Mouse (Mus musculus): ENCODE data around the gene Ces1f. TPM values are rescaled to one million over a fixed set of nuclear protein-coding genes. Genes with fewer than 3 reads are reported as not detected.

Ces1f gene
- total and polyA plus RNA-seq, 3 experiments: not detected

DNA sequence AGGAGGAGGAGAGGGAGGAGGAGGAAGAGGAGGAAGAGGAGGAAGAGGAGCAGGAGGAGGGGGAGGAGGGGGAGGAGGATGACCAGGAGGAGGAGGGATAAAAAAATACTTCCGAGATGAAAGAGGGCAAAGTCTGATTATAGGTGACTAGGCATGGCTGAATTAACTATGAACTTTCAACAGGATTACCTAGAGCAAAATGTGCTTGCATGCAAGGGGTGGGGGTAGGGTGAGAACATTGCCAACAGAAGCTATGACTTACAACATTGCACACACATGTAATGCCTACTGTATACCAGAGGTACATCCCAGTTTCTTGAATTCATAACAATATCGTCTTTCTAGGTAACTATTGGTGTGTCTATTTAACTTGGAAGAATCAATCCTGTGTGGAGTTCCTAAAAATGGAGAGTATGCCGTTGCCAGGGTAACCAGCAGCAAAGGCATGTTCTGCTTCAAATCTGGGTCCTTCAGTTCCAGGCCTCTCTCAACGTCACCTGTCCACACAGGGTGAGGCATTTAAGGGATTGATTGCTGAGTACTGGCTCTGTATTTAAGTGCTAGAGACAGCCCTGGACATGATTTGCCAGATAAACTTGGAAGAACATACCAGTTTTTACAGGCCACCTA, 1.3 kb downstream of the Ces1f start:
- ATAC-seq (ENCODE audit: extremely low read depth, insufficient number of reproducible peaks, low FRiP score, poor library complexity, severe bottlenecking) (no peak), DNase-seq (ENCODE audit: low spot score) (no peak)
- no peaks in the 10 kb centered on the region for H3K27me3 ChIP-seq (ENCODE audit: insufficient read depth, low read length)
- no peak for TF ChIP-seq POLR2AphosphoS5 (IDR thresholded peaks at IDR 0.05; ENCODE audit: insufficient replicate concordance, low read depth, low read length)
- no peak for TF ChIP-seq GATA1 (IDR thresholded peaks at IDR 0.05; ENCODE audit: borderline replicate concordance, low read length)
- H3K4me3 ChIP-seq (ENCODE audit: low read depth, low read length): no peak overlapping the region
- no peaks in the 10 kb centered on the region for H3K36me3 ChIP-seq (replicated peaks)
- peaks cover 27% of the 10 kb centered on the region for H3K9me3 ChIP-seq (replicated peaks)
- no peaks in the 10 kb centered on the region for H3K4me1 ChIP-seq (ENCODE audit: insufficient read depth, low read depth, low read length)

DNA sequence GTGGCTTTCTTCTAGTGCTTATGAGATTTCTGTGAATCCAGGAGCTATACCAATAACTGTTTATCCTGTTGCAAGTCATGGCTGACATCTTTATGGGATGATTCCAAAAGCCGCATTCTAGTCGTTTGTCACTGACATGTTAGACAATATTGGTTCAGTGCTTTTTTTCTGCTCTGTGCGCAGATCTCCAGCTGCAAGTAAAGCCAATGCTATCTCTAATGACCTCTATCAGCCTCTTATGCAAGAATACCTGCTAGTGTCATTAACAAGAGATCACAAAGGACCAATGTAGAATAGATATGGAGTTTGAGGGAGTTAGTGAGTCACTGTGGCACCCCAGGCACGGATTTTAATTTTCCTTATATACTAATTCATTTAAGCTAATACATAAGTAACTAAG, 4.9 kb downstream of the Ces1f start:
- ATAC-seq (ENCODE audit: extremely low read depth, insufficient number of reproducible peaks, low FRiP score, poor library complexity, severe bottlenecking) (no peak), DNase-seq (ENCODE audit: low spot score) (no peak)
- Histone ChIP-seq H3K36me3 (replicated peaks) (no peaks in the 10 kb centered on the region), H3K4me3 (ENCODE audit: low read depth, low read length) (no peak overlapping the region), H3K27me3 (ENCODE audit: insufficient read depth, low read length) (no peaks in the 10 kb centered on the region), H3K4me1 (ENCODE audit: insufficient read depth, low read depth, low read length) (no peaks in the 10 kb centered on the region), H3K9me3 (replicated peaks) (peaks cover 35% of the 10 kb centered on the region)
- TF ChIP-seq CTCF (IDR thresholded peaks at IDR 0.05; ENCODE audit: low read depth, low read length) (no peak), GATA2 (IDR thresholded peaks at IDR 0.05; ENCODE audit: borderline replicate concordance, low read depth, low read length) (no peak), TAL1 (conservative IDR thresholded peaks at IDR 0.05; ENCODE audit: low read depth, low read length) (no peak), POLR2AphosphoS5 (IDR thresholded peaks at IDR 0.05; ENCODE audit: insufficient replicate concordance, low read depth, low read length) (no peak), GATA1 (IDR thresholded peaks at IDR 0.05; ENCODE audit: borderline replicate concordance, low read length) (no peak)

DNA sequence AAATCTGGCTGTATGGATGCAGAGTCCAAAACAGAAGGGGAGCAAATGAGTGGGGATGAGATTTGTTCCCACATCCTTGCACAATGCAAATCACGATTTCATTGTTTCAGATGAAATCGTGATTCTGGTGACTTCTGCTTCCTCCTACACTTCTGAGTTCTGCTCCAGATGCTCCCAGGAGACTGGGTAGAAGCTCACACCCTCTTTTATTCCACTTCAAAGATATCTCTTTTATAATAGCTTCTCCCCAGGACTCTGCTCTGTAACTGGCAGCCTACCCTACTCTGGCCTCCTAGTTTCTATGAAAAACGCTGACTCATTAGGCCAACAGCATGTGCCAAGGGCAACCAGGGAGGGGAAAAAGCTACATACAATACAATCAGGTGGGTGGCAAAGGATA, 6.2 kb downstream of the Ces1f start:
- ATAC-seq (ENCODE audit: extremely low read depth, insufficient number of reproducible peaks, low FRiP score, poor library complexity, severe bottlenecking): no peak
- TF ChIP-seq POLR2AphosphoS5 (IDR thresholded peaks at IDR 0.05; ENCODE audit: insufficient replicate concordance, low read depth, low read length): no peak
- TF ChIP-seq GATA1 (IDR thresholded peaks at IDR 0.05; ENCODE audit: borderline replicate concordance, low read length): no peak
- no peak for TF ChIP-seq CTCF (IDR thresholded peaks at IDR 0.05; ENCODE audit: low read depth, low read length)
- TF ChIP-seq TAL1 (conservative IDR thresholded peaks at IDR 0.05; ENCODE audit: low read depth, low read length): no peak
- no peak for TF ChIP-seq GATA2 (IDR thresholded peaks at IDR 0.05; ENCODE audit: borderline replicate concordance, low read depth, low read length)
- DNase-seq (ENCODE audit: low spot score): no peak
- no peaks in the 10 kb centered on the region for H3K4me1 ChIP-seq (ENCODE audit: insufficient read depth, low read depth, low read length)
- no peak overlapping the region for H3K4me3 ChIP-seq (ENCODE audit: low read depth, low read length)
- no peaks in the 10 kb centered on the region for H3K36me3 ChIP-seq (replicated peaks)
- H3K27me3 ChIP-seq (ENCODE audit: insufficient read depth, low read length): no peaks in the 10 kb centered on the region
- peaks cover 29% of the 10 kb centered on the region for H3K9me3 ChIP-seq (replicated peaks)

DNA sequence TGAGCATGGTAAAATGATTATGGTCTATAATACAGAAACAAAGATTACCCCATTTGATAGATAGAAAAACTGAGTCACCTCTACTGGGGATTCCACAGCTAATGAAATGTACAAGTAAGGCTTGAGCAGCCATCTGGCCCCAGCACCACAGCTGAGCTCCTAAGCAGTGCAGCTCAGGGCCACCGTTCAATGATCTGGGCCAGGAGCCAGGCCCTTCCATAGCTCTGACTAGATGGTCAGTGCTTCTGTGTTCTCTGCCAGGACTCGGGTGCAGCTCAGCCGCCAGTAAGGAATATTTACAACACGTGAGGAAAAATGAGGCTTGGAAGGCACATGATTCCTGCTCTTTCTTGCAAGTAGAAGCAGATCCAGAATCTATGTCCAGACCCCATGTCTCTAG, 6.9 kb downstream of the Ces1f start:
- ATAC-seq (ENCODE audit: extremely low read depth, insufficient number of reproducible peaks, low FRiP score, poor library complexity, severe bottlenecking) (no peak), DNase-seq (ENCODE audit: low spot score) (no peak)
- Histone ChIP-seq H3K4me1 (ENCODE audit: insufficient read depth, low read depth, low read length) (no peaks in the 10 kb centered on the region), H3K4me3 (ENCODE audit: low read depth, low read length) (no peak overlapping the region), H3K9me3 (replicated peaks) (peaks cover 32% of the 10 kb centered on the region), H3K36me3 (replicated peaks) (no peaks in the 10 kb centered on the region), H3K27me3 (ENCODE audit: insufficient read depth, low read length) (no peaks in the 10 kb centered on the region)
- TF ChIP-seq TAL1 (conservative IDR thresholded peaks at IDR 0.05; ENCODE audit: low read depth, low read length) (no peak), POLR2AphosphoS5 (IDR thresholded peaks at IDR 0.05; ENCODE audit: insufficient replicate concordance, low read depth, low read length) (no peak), GATA2 (IDR thresholded peaks at IDR 0.05; ENCODE audit: borderline replicate concordance, low read depth, low read length) (no peak), GATA1 (IDR thresholded peaks at IDR 0.05; ENCODE audit: borderline replicate concordance, low read length) (no peak), CTCF (IDR thresholded peaks at IDR 0.05; ENCODE audit: low read depth, low read length) (no peak)

DNA sequence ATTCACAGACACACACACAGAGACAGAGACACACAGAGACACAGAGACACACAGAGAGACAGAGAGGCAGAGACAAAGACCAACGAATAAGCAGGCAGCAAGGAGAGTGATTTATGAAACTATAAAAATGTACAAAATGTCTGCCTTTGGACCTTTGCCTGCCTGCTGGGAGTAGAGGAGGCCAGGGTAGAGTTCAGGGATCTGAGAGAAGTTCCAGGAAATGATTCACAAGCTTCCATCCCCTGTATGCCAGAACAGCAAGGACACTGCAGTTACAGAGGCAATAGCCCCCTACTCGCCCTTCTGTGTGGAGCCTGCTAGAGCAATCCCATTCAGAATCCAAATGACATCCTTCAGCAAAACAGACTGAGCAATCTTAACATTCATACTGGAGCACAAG, 18.1 kb downstream of the Ces1f start:
- DNase-seq (ENCODE audit: low spot score) (no peak), ATAC-seq (ENCODE audit: extremely low read depth, insufficient number of reproducible peaks, low FRiP score, poor library complexity, severe bottlenecking) (no peak)
- no peaks in the 10 kb centered on the region for H3K27me3 ChIP-seq (ENCODE audit: insufficient read depth, low read length)
- H3K36me3 ChIP-seq (replicated peaks): no peaks in the 10 kb centered on the region
- peaks cover 9% of the 10 kb centered on the region; the same call in 1 of the 2 replicates for H3K9me3 ChIP-seq (replicated peaks)
- no peaks in the 10 kb centered on the region for H3K4me1 ChIP-seq (ENCODE audit: insufficient read depth, low read depth, low read length)
- no peak for TF ChIP-seq POLR2AphosphoS5 (IDR thresholded peaks at IDR 0.05; ENCODE audit: insufficient replicate concordance, low read depth, low read length)
- TF ChIP-seq GATA2 (IDR thresholded peaks at IDR 0.05; ENCODE audit: borderline replicate concordance, low read depth, low read length): no peak
- TF ChIP-seq CTCF (IDR thresholded peaks at IDR 0.05; ENCODE audit: low read depth, low read length): no peak
- TF ChIP-seq GATA1 (IDR thresholded peaks at IDR 0.05; ENCODE audit: borderline replicate concordance, low read length): no peak
- TF ChIP-seq TAL1 (conservative IDR thresholded peaks at IDR 0.05; ENCODE audit: low read depth, low read length): no peak
- H3K4me3 ChIP-seq (ENCODE audit: low read depth, low read length): no peak overlapping the region

DNA sequence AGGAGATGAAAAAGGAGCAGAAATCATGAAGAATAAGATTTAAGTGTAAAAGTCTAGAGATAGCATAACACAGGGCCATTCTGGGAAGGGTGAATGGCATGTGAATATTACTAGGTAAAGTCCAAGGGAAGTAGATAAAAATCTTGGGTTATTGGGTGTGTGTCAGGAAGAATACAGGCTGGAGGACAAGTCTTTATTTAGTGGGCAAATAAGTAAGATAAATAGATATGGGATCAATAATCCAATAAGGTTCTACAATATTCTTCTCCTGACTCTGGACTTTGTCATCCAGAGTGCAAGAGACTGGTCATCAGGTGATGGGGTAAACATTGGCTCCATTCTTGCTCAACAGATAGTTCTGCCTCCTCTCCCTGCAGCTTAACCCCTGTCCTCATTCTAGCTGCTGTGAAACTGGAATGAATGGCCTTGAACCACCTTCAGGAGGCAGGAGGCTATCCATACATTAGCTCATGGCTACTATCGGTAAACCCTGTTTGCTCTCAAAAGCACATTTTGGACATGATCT, 27.1 kb downstream of the Ces1f start:
- DNase-seq (ENCODE audit: low spot score) (no peak), ATAC-seq (ENCODE audit: extremely low read depth, insufficient number of reproducible peaks, low FRiP score, poor library complexity, severe bottlenecking) (no peak)
- Histone ChIP-seq H3K9me3 (replicated peaks) (peaks cover 10% of the 10 kb centered on the region), H3K4me1 (ENCODE audit: insufficient read depth, low read depth, low read length) (no peaks in the 10 kb centered on the region), H3K4me3 (ENCODE audit: low read depth, low read length) (no peak overlapping the region), H3K27me3 (ENCODE audit: insufficient read depth, low read length) (no peaks in the 10 kb centered on the region), H3K36me3 (replicated peaks) (no peaks in the 10 kb centered on the region)
- TF ChIP-seq GATA1 (IDR thresholded peaks at IDR 0.05; ENCODE audit: borderline replicate concordance, low read length) (no peak), TAL1 (conservative IDR thresholded peaks at IDR 0.05; ENCODE audit: low read depth, low read length) (no peak), GATA2 (IDR thresholded peaks at IDR 0.05; ENCODE audit: borderline replicate concordance, low read depth, low read length) (no peak), POLR2AphosphoS5 (IDR thresholded peaks at IDR 0.05; ENCODE audit: insufficient replicate concordance, low read depth, low read length) (no peak), CTCF (IDR thresholded peaks at IDR 0.05; ENCODE audit: low read depth, low read length) (no peak)
